Mouse (Mus musculus) C2C12 (cell line): ENCODE results near the gene Sirt2. TPM values are rescaled to one million over a fixed set of nuclear protein-coding genes. Genes with fewer than 3 reads are reported as not detected.
A peak's percentile ranks its signal among the peaks of the same experiment; 100 is the strongest.

Experiments used
- H3K27me3 ChIP-seq: one replicate; pipeline ENCODE4 v1.6.1; 2011; ENCODE audit not compliant: control insufficient read depth, insufficient read depth, insufficient read length
- H3K36me3 ChIP-seq: one replicate; pipeline ENCODE4 v1.6.1; 2011; ENCODE audit not compliant: control insufficient read depth, insufficient read depth
- H3K4me3 ChIP-seq: one replicate; pipeline ENCODE4 v1.5.1; 2011; ENCODE audit warnings: mild to moderate bottlenecking, control low read depth; ENCODE audit not compliant: poor library complexity, insufficient read depth, severe bottlenecking
- H3K79me2 ChIP-seq: one replicate; pipeline ENCODE4 v1.6.1; 2011; ENCODE audit not compliant: control insufficient read depth, insufficient read depth
- H3K79me3 ChIP-seq: one replicate; pipeline ENCODE4 v1.6.1; 2011; ENCODE audit warnings: low read depth, control low read depth
- H3ac ChIP-seq: one replicate; pipeline ENCODE3; 2011; ENCODE audit warnings: low read depth; ENCODE audit not compliant: control insufficient read depth, insufficient read length
- CEBPB ChIP-seq: IDR thresholded peaks from one replicate; pipeline ENCODE4 v1.6.1; 2011; ENCODE audit warnings: low read depth, mild to moderate bottlenecking, control low read depth, moderate library complexity
- CTCF ChIP-seq: IDR thresholded peaks from one replicate; pipeline ENCODE4 v1.5.1; 2011; ENCODE audit not compliant: control insufficient read depth, insufficient read depth, insufficient read length
- FOSL1 ChIP-seq: IDR thresholded peaks from one replicate; pipeline ENCODE4 v1.8.0; 2011; ENCODE audit warnings: mild to moderate bottlenecking, low read length; ENCODE audit not compliant: poor library complexity, insufficient read depth, severe bottlenecking
- MAX ChIP-seq: IDR thresholded peaks from one replicate; pipeline ENCODE4 v1.6.1; 2011; ENCODE audit warnings: mild to moderate bottlenecking, control low read depth
- MYOD1 ChIP-seq: IDR thresholded peaks from one replicate; pipeline ENCODE4 v1.6.1; 2011; ENCODE audit warnings: low read depth; ENCODE audit not compliant: control insufficient read depth, insufficient read length
- MYOG ChIP-seq: IDR thresholded peaks from one replicate; pipeline ENCODE4 v1.6.1; 2011; ENCODE audit not compliant: control insufficient read depth, insufficient read length; ENCODE audit errors: extremely low read depth
- USF1 ChIP-seq: IDR thresholded peaks from one replicate; pipeline ENCODE4 v1.6.1; 2011; ENCODE audit warnings: low read depth, mild to moderate bottlenecking, control low read depth, moderate library complexity
- polyA plus RNA-seq: library from polyadenylated mRNA; unstranded; fragments of >200 nt; fragmentation: generic; extraction: Trizol; gene quantifications from one replicate; pipeline ENCODE4 v1.2.1, GENCODE M21; 2012; ENCODE audit warnings: missing spikeins

The Sirt2 gene
- polyA plus RNA-seq, 1 experiment, result 48.9 TPM

- peaks cover 60% of the 10 kb centered on the region for H3K36me3 ChIP-seq
- peak overlapping the region; percentile 59 for H3K4me3 ChIP-seq
- peak overlapping the region; percentile 58 for H3ac ChIP-seq
- peaks cover 59% of the 10 kb centered on the region for H3K79me3 ChIP-seq
- peaks cover 62% of the 10 kb centered on the region for H3K79me2 ChIP-seq
- H3K27me3 ChIP-seq, result no peaks in the 10 kb centered on the region
- no peak for TF ChIP-seq CTCF
- TF ChIP-seq MAX, result no peak
- no peak for TF ChIP-seq CEBPB
- no peak for TF ChIP-seq FOSL1
- no peak for TF ChIP-seq USF1
- TF ChIP-seq MYOG, result no peak
- no peak for TF ChIP-seq MYOD1
Observed at GRCm38 (mm10) chr7:28812436-28812835, 45.9 kb downstream of the Sirt2 start.

GRCm38 (mm10) chr7:28812949-28813348 is 46.4 kb downstream of the Sirt2 start:
- H3K4me3 ChIP-seq, result no peak overlapping the region
- H3K79me3 ChIP-seq, result peaks cover 64% of the 10 kb centered on the region
- no peak overlapping the region for H3ac ChIP-seq
- H3K27me3 ChIP-seq, result no peaks in the 10 kb centered on the region
- H3K79me2 ChIP-seq, result peaks cover 67% of the 10 kb centered on the region
- TF ChIP-seq CTCF (no peak), MYOG (no peak), MYOD1 (no peak), USF1 (no peak), CEBPB (no peak), MAX (no peak), FOSL1 (no peak)
- H3K36me3 ChIP-seq, result peaks cover 65% of the 10 kb centered on the region

GRCm38 (mm10) chr7:28814306-28815034 is 47.9 kb downstream of the Sirt2 start:
- H3K36me3 ChIP-seq, result peaks cover 78% of the 10 kb centered on the region
- no peak for TF ChIP-seq CEBPB
- TF ChIP-seq MAX, result no peak
- TF ChIP-seq MYOD1, result no peak
- no peak for TF ChIP-seq FOSL1
- no peak for TF ChIP-seq CTCF
- TF ChIP-seq MYOG, result no peak
- peaks cover 79% of the 10 kb centered on the region for H3K79me2 ChIP-seq
- H3K4me3 ChIP-seq, result no peak overlapping the region
- no peaks in the 10 kb centered on the region for H3K27me3 ChIP-seq
- peaks cover 74% of the 10 kb centered on the region for H3K79me3 ChIP-seq
- H3ac ChIP-seq, result no peak overlapping the region

- peaks cover 86% of the 10 kb centered on the region for H3K36me3 ChIP-seq
- peaks cover 75% of the 10 kb centered on the region for H3K79me3 ChIP-seq
- TF ChIP-seq MYOG (no peak), MAX (no peak), CTCF (no peak), USF1 (no peak), MYOD1 (no peak), FOSL1 (no peak), CEBPB (no peak)
Observed at GRCm38 (mm10) chr7:28815230-28815629, 48.7 kb downstream of the Sirt2 start.

GRCm38 (mm10) chr7:28816201-28816600 is 49.7 kb downstream of the Sirt2 start:
- TF ChIP-seq MYOG, result no peak
- no peak for TF ChIP-seq MYOD1
- TF ChIP-seq USF1, result no peak
- TF ChIP-seq MAX, result no peak
- TF ChIP-seq CTCF, result no peak
- no peak for TF ChIP-seq FOSL1
- TF ChIP-seq CEBPB, result no peak
- Histone ChIP-seq H3ac (no peak overlapping the region), H3K79me2 (peaks cover 79% of the 10 kb centered on the region), H3K4me3 (no peak overlapping the region), H3K27me3 (no peaks in the 10 kb centered on the region), H3K79me3 (peaks cover 75% of the 10 kb centered on the region), H3K36me3 (peaks cover 95% of the 10 kb centered on the region)

More at GRCm38 (mm10) chr7:28815230-28815629, 48.7 kb downstream of the Sirt2 start:
- Histone ChIP-seq H3K79me2 (peaks cover 79% of the 10 kb centered on the region), H3K27me3 (no peaks in the 10 kb centered on the region), H3K4me3 (no peak overlapping the region), H3ac (no peak overlapping the region)
